Mouse (Mus musculus) spleen, embryonic (tissue): ENCODE measurements around the gene Sh3rf1.

Experiments used
- CTCF ChIA-PET: fragments of 350-600 bp; sonication (Branson Sonifier 250); formaldehyde crosslinking; loops from one replicate; lab custom pipeline; 2022; lab: Charles Lee

Gene Sh3rf1

GRCm38 (mm10) chr8:61223283-61223682 lies 389 bp upstream of the Sh3rf1 start:
- CTCF ChIA-PET, result interaction anchor here (0.6 kb wide), 1 partner anchor 299 kb away, joined by 3 read pairs; no protein-coding TSS in a partner anchor

- CTCF ChIA-PET, result no interaction called here
Observed at GRCm38 (mm10) chr8:61224380-61225092, 864 bp downstream of the Sh3rf1 start.

- CTCF ChIA-PET, result no interaction called here
Observed at GRCm38 (mm10) chr8:61225581-61226395, 2.1 kb downstream of the Sh3rf1 start.

GRCm38 (mm10) chr8:61226632-61227031 lies 3.0 kb downstream of the Sh3rf1 start:
- CTCF ChIA-PET, result no interaction called here

- CTCF ChIA-PET, result no interaction called here
Observed at GRCm38 (mm10) chr8:61228678-61229077, 5.0 kb downstream of the Sh3rf1 start.

- CTCF ChIA-PET, result no interaction called here
Observed at GRCm38 (mm10) chr8:61229511-61230195, 6.0 kb downstream of the Sh3rf1 start.

GRCm38 (mm10) chr8:61230881-61231755 lies 7.4 kb downstream of the Sh3rf1 start:
- CTCF ChIA-PET, result no interaction called here

GRCm38 (mm10) chr8:61235499-61235898 lies 11.8 kb downstream of the Sh3rf1 start:
- CTCF ChIA-PET, result no interaction called here

GRCm38 (mm10) chr8:61236506-61237268 lies 13.0 kb downstream of the Sh3rf1 start:
- CTCF ChIA-PET, result no interaction called here

GRCm38 (mm10) chr8:61239576-61239975 lies 15.9 kb downstream of the Sh3rf1 start:
- CTCF ChIA-PET, result no interaction called here

- CTCF ChIA-PET, result no interaction called here
Observed at GRCm38 (mm10) chr8:61241229-61241628, 17.6 kb downstream of the Sh3rf1 start.

GRCm38 (mm10) chr8:61242896-61243295 lies 19.2 kb downstream of the Sh3rf1 start:
- CTCF ChIA-PET, result no interaction called here

- CTCF ChIA-PET, result no interaction called here
Observed at GRCm38 (mm10) chr8:61243491-61243890, 19.8 kb downstream of the Sh3rf1 start.

GRCm38 (mm10) chr8:61244157-61244556 lies 20.5 kb downstream of the Sh3rf1 start:
- CTCF ChIA-PET, result no interaction called here

- CTCF ChIA-PET, result no interaction called here
Observed at GRCm38 (mm10) chr8:61247270-61248025, 23.8 kb downstream of the Sh3rf1 start.

GRCm38 (mm10) chr8:61249511-61249910 lies 25.8 kb downstream of the Sh3rf1 start:
- CTCF ChIA-PET, result no interaction called here

- CTCF ChIA-PET, result no interaction called here
Observed at GRCm38 (mm10) chr8:61254196-61254595, 30.5 kb downstream of the Sh3rf1 start.

GRCm38 (mm10) chr8:61258828-61259227 lies 35.2 kb downstream of the Sh3rf1 start:
- CTCF ChIA-PET, result no interaction called here

GRCm38 (mm10) chr8:61259526-61259925 lies 35.9 kb downstream of the Sh3rf1 start:
- CTCF ChIA-PET, result no interaction called here

- CTCF ChIA-PET, result no interaction called here
Observed at GRCm38 (mm10) chr8:61260530-61260929, 36.9 kb downstream of the Sh3rf1 start.
